Mouse (Mus musculus) kidney, embryonic 16.5 days (tissue): ENCODE measurements around the gene Mpc2. TPM values are rescaled to one million over a fixed set of nuclear protein-coding genes. Genes with fewer than 3 reads are reported as not detected.
A peak's percentile ranks its signal among the peaks of the same experiment; 100 is the strongest.

Experiments
- ATAC-seq: fragments of 200-750 bp; cut with Nextera tagmentation; 2 replicates; pipeline ENCODE4 v1.8.0; 2017; ENCODE audit warnings: moderate TSS enrichment; ENCODE audit not compliant: low FRiP score, low TSS enrichment
- H3K27ac ChIP-seq: fragments of 300-500 bp; sonication (generic); 2 replicates; pipeline ENCODE4 v1.5.1; 2014; ENCODE audit warnings: low read length
- H3K27me3 ChIP-seq: fragments of 300-500 bp; sonication (generic); 2 replicates; pipeline ENCODE4 v1.6.1; 2014; ENCODE audit warnings: low read length, control low read depth, mixed read lengths; ENCODE audit not compliant: insufficient read depth
- H3K36me3 ChIP-seq: fragments of 300-500 bp; sonication (generic); 2 replicates; pipeline ENCODE4 v1.6.1; 2014; ENCODE audit warnings: low read length, control low read depth, mixed read lengths; ENCODE audit not compliant: insufficient read depth
- H3K4me1 ChIP-seq: fragments of 300-500 bp; sonication (generic); 2 replicates; pipeline ENCODE4 v1.6.1; 2014; ENCODE audit warnings: low read length, control low read depth, mixed read lengths; ENCODE audit not compliant: insufficient read depth
- H3K4me2 ChIP-seq: fragments of 300-500 bp; sonication (generic); replicated peaks from 2 replicates; pipeline ENCODE4 v1.6.1; 2014; ENCODE audit warnings: low read depth, low read length
- H3K4me3 ChIP-seq: fragments of 300-500 bp; sonication (generic); 2 replicates; pipeline ENCODE4 v1.5.1; 2014; ENCODE audit warnings: mild to moderate bottlenecking, low read length
- H3K9ac ChIP-seq: fragments of 300-500 bp; sonication (generic); replicated peaks from 2 replicates; pipeline ENCODE4 v1.6.1; 2014; ENCODE audit warnings: low read length
- H3K9me3 ChIP-seq: fragments of 300-500 bp; sonication (generic); 2 replicates; pipeline ENCODE4 v1.6.1; 2016; ENCODE audit warnings: low read length, control low read depth
- WGBS: fragments of 180-500 bp; shearing (Covaris S2); extraction: QIAGEN DNeasy Blood & Tissue Kit; methylation state at CpG from one replicate; pipeline ENCODE4 v1.1.7; 2014; 5-methylcytosine and 5-hydroxymethylcytosine counted together
- polyA plus RNA-seq: library from polyadenylated mRNA; unstranded; fragments of >200 nt; fragmentation: Nextera tagmentation; extraction: Ambion mirVana; gene quantifications from 2 replicates; pipeline ENCODE4 v1.2.1, GENCODE M21; 2015

Mpc2 gene
- polyA plus RNA-seq, 1 experiment from 2014 or later: 320 TPM

GRCm38 (mm10) chr1:165489197-165489596, 28.8 kb downstream of the Mpc2 start:
- ATAC-seq: no peak
- no peak overlapping the region for H3K4me3 ChIP-seq
- H3K27me3 ChIP-seq: no peaks in the 10 kb centered on the region
- H3K27ac ChIP-seq: no peak overlapping the region
- H3K4me2 ChIP-seq: no peak overlapping the region
- H3K4me1 ChIP-seq: no peaks in the 10 kb centered on the region
- no peaks in the 10 kb centered on the region for H3K36me3 ChIP-seq
- WGBS: 83% methylated on average over 4 of the region's 4 CpGs
- no peaks in the 10 kb centered on the region for H3K9me3 ChIP-seq
- H3K9ac ChIP-seq: no peak overlapping the region

DNA sequence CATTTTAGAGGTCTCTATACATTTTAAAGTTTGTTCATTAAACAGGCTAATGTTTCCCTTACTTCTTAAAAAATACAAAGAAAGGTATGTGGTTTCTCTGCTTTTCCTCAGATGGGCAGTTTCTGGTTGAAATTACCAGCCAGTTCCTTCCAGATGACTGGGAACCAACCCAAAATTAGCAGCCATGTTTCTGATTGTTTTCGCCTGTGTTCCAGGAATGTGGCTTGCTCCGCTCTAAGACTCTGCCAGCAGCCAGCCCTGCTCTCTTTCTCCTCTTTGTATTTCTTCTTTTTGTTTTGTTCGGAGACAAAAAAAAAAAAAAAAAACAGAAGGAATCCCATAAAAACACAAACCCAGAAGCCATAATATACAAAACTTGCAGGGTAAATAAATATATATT, 38.4 kb downstream of the Mpc2 start:
- Histone ChIP-seq H3K27ac (no peak overlapping the region), H3K9ac (no peak overlapping the region), H3K4me3 (no peak overlapping the region), H3K27me3 (no peaks in the 10 kb centered on the region), H3K4me2 (no peak overlapping the region), H3K36me3 (no peaks in the 10 kb centered on the region), H3K9me3 (no peaks in the 10 kb centered on the region), H3K4me1 (peaks cover 8% of the 10 kb centered on the region)
- ATAC-seq: no peak
- WGBS: 57% methylated on average over 3 of the region's 3 CpGs

GRCm38 (mm10) chr1:165503307-165504024, 43.0 kb downstream of the Mpc2 start:
- Histone ChIP-seq H3K4me2 (no peak overlapping the region; the same call in 1 of the 2 replicates), H3K9me3 (no peaks in the 10 kb centered on the region), H3K27ac (0 out of 2 replicates have a peak overlapping the region, but pooled peaks have one; percentile 15), H3K4me3 (no peak overlapping the region), H3K4me1 (peaks cover 10% of the 10 kb centered on the region), H3K27me3 (no peaks in the 10 kb centered on the region), H3K36me3 (no peaks in the 10 kb centered on the region), H3K9ac (0 out of 2 replicates have a peak overlapping the region, but pooled peaks have one; percentile 6)
- WGBS: 21% methylated on average over 10 of the region's 10 CpGs
- ATAC-seq: peak; percentile 86

GRCm38 (mm10) chr1:165506303-165506702, 45.9 kb downstream of the Mpc2 start:
- Histone ChIP-seq H3K27me3 (no peaks in the 10 kb centered on the region), H3K4me1 (peaks cover 10% of the 10 kb centered on the region), H3K9ac (no peak overlapping the region), H3K27ac (no peak overlapping the region), H3K9me3 (no peaks in the 10 kb centered on the region), H3K4me3 (no peak overlapping the region), H3K36me3 (no peaks in the 10 kb centered on the region), H3K4me2 (no peak overlapping the region)
- WGBS: 89% methylated on average over 6 of the region's 6 CpGs
- no peak for ATAC-seq

GRCm38 (mm10) chr1:165510161-165510560, 49.7 kb downstream of the Mpc2 start:
- Histone ChIP-seq H3K27me3 (no peaks in the 10 kb centered on the region), H3K9ac (no peak overlapping the region), H3K4me3 (no peak overlapping the region), H3K4me1 (no peaks in the 10 kb centered on the region), H3K9me3 (no peaks in the 10 kb centered on the region), H3K36me3 (no peaks in the 10 kb centered on the region), H3K4me2 (no peak overlapping the region), H3K27ac (no peak overlapping the region)
- ATAC-seq: no peak
- WGBS: 83% methylated on average over 6 of the region's 6 CpGs

GRCm38 (mm10) chr1:165520716-165521115, 60.3 kb downstream of the Mpc2 start:
- no peak overlapping the region for H3K9ac ChIP-seq
- no peaks in the 10 kb centered on the region for H3K9me3 ChIP-seq
- no peaks in the 10 kb centered on the region for H3K27me3 ChIP-seq
- no peak for ATAC-seq
- H3K4me2 ChIP-seq: no peak overlapping the region
- no peak overlapping the region for H3K27ac ChIP-seq
- H3K4me1 ChIP-seq: no peaks in the 10 kb centered on the region
- H3K4me3 ChIP-seq: no peak overlapping the region
- no peaks in the 10 kb centered on the region for H3K36me3 ChIP-seq
- WGBS: 90% methylated on average over 7 of the region's 7 CpGs

Other genes with a start within 250 kb of the Mpc2 start
- 112 and 115 TPM in 2 replicates for gene Tiprl, start 223.6 kb upstream of the Mpc2 start, polyA plus RNA-seq
- gene Gpr161, start 164.8 kb upstream of the Mpc2 start, polyA plus RNA-seq: 1.3 TPM in 2 replicates
- gene Dcaf6, start 162 bp upstream of the Mpc2 start, polyA plus RNA-seq: 19.4 and 21.1 TPM in 2 replicates
- 0.06 and 0.39 TPM in 2 replicates for gene Adcy10, start 24.5 kb downstream of the Mpc2 start, polyA plus RNA-seq
- 221 and 236 TPM in 2 replicates for gene Mpzl1, start 173.9 kb downstream of the Mpc2 start, polyA plus RNA-seq
- gene Rcsd1, start 249.1 kb downstream of the Mpc2 start, polyA plus RNA-seq: 54.9 and 61.4 TPM in 2 replicates